Mouse (Mus musculus): ENCODE measurements at regions not wholly inside any gene's neighbourhood (a gene's known extent, or its start where the extent isn't known, plus 50 kb on each side); places are given as distances from the start of the nearest gene placed in this dataset.

DNA sequence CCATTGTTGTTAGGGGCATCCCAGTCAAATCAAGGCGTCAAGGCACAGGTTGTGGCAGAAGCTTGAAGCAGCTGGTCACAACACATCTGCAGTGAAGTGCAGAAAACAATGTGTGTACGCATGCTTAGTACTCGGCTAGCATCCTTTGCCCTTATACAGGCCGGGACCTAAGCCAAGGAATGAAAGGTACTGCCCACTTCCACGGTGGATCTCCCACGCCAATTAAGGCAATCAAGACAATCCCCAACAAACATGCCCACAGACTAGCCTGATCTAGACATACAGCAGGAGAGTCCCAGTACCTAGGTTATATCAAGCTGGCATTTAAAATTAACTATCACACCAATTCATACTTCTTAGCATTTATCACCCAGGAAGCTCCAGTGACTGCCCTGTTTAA lies 227.5 kb upstream of the Cxcr4 start:
- Histone ChIP-seq H3K4me3 (ENCODE audit: insufficient read depth, low read length) (no peak overlapping the region), H3K4me1 (ENCODE audit: control insufficient read depth, insufficient read depth, low read length) (0 out of 2 replicates have a peak, but pooled peaks cover 2% of the 10 kb centered on the region), H3K27ac (ENCODE audit: insufficient read depth, low read length) (no peak overlapping the region)
- no peak for TF ChIP-seq CTCF (IDR thresholded peaks at IDR 0.05; ENCODE audit: borderline replicate concordance, insufficient read depth, low read length)
- TF ChIP-seq POLR2A (IDR thresholded peaks at IDR 0.05; ENCODE audit: low read depth, low read length) = no peak

DNA sequence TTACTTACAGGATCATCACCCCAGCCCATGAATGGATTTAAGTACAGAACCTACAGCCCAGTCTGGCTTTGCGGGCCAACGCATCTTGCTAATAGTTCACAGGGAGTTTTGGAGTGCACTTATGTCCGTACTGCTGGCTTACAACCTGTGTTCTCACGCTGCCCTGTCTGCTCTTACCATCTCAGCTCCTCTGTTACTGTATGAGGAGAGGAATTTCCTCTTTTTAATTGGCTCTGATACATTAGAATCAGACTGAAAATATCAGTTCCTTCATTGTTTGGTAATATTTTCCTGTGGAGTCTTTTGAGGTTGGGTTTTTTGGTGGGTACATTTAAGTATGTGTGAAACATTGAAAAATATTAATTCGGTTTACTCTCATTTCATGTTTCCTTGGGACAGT lies 221.3 kb upstream of the Cxcr4 start:
- no peak overlapping the region for H3K4me3 ChIP-seq (ENCODE audit: insufficient read depth, low read length)
- H3K4me1 ChIP-seq (ENCODE audit: control insufficient read depth, insufficient read depth, low read length) = no peaks in the 10 kb centered on the region
- no peak for TF ChIP-seq CTCF (IDR thresholded peaks at IDR 0.05; ENCODE audit: borderline replicate concordance, insufficient read depth, low read length)
- TF ChIP-seq POLR2A (IDR thresholded peaks at IDR 0.05; ENCODE audit: low read depth, low read length) = no peak

DNA sequence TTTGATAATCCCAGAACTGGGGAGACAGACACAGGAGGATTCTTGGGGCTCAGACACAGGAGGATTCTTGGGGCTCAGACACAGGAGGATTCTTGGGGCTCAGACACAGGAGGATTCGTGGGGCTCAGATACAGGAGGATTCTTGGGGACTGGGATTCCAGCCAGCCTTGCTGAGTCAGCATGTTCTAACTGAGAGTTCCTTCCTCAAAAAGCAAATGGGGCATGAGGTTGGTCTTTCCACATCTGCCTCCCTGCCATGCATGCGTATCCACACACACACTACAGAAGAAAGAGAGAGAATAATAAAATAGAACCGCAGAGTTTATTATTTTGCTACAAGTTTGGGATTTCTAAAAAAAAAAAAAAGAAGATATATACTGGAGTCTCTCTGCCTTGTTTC lies 218.8 kb upstream of the Cxcr4 start:
- Histone ChIP-seq H3K4me3 (ENCODE audit: insufficient read depth, low read length) (no peak overlapping the region), H3K27ac (ENCODE audit: insufficient read depth, low read length) (no peak overlapping the region), H3K4me1 (ENCODE audit: control insufficient read depth, insufficient read depth, low read length) (no peaks in the 10 kb centered on the region)
- TF ChIP-seq POLR2A (IDR thresholded peaks at IDR 0.05; ENCODE audit: low read depth, low read length) (no peak), CTCF (IDR thresholded peaks at IDR 0.05; ENCODE audit: borderline replicate concordance, insufficient read depth, low read length) (no peak)

More for the DNA sequence above, 221.3 kb upstream of the Cxcr4 start:
- H3K27ac ChIP-seq (ENCODE audit: insufficient read depth, low read length) = no peak overlapping the region

DNA sequence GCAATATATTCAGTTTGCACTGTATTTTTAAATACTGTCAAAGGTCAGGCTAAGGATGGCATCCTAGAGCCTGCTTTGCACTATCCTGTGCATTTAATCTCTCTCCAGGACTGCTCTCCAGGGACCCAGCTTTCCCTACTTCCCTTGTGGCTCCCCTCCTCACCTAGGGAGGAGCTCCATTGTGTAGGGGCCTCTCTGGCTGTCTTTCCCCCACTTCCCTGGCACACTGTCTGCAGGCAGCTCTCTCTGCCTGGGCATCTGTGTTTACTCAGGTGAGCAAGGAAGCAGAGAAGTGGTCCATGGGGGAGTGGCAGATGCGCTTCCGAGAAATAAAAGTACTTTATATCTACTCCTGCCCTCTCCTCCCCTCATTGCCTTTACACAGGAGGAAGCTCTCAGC lies 218.0 kb upstream of the Cxcr4 start:
- Histone ChIP-seq H3K4me3 (ENCODE audit: insufficient read depth, low read length) (no peak overlapping the region), H3K27ac (ENCODE audit: insufficient read depth, low read length) (no peak overlapping the region), H3K4me1 (ENCODE audit: control insufficient read depth, insufficient read depth, low read length) (no peaks in the 10 kb centered on the region)
- TF ChIP-seq POLR2A (IDR thresholded peaks at IDR 0.05; ENCODE audit: low read depth, low read length) = no peak
- no peak for TF ChIP-seq CTCF (IDR thresholded peaks at IDR 0.05; ENCODE audit: borderline replicate concordance, insufficient read depth, low read length)

DNA sequence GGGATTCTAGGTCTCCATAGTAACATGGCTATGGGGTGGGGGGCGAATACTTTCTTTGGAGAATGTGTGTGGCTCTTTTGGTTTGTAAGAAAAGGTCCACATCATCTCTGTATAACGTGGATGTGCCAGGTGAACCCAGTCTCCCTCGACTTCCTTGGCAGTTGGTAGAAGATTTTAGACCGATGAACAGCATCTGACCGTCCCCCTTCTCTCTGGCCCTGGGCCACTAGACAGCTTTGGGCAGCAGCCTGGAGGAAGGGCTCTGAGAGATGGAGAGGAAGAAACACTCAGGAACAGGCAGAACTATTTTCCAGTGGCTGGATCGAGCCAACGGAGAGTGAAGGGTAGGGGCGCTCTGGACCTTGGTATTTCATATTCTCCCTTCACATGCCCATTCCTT lies 217.5 kb upstream of the Cxcr4 start:
- no peaks in the 10 kb centered on the region for H3K4me1 ChIP-seq (ENCODE audit: control insufficient read depth, insufficient read depth, low read length)
- no peak overlapping the region for H3K4me3 ChIP-seq (ENCODE audit: insufficient read depth, low read length)
- H3K27ac ChIP-seq (ENCODE audit: insufficient read depth, low read length) = no peak overlapping the region
- TF ChIP-seq POLR2A (IDR thresholded peaks at IDR 0.05; ENCODE audit: low read depth, low read length) (no peak), CTCF (IDR thresholded peaks at IDR 0.05; ENCODE audit: borderline replicate concordance, insufficient read depth, low read length) (no peak)

DNA sequence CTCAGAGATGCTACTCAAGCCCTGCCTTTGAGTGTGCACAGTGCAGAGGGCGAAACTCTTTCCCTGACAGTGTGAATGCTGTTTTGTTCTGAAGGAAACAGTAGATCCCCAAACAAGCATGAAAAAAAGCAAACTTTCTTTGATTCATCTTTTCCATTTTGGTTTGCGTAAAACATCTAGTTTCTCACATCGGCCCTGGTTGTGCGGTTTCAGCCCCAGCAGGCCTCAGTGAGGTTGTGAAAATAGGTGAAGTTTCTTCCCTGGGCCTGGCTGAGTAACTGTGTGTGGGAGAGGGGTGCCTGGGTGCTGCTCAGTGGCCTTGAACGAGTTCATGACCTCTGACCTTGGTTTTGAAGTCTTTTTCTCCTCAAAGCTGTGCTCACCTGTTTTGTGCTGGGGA lies 216.5 kb upstream of the Cxcr4 start:
- Histone ChIP-seq H3K4me1 (ENCODE audit: control insufficient read depth, insufficient read depth, low read length) (no peaks in the 10 kb centered on the region), H3K4me3 (ENCODE audit: insufficient read depth, low read length) (no peak overlapping the region), H3K27ac (ENCODE audit: insufficient read depth, low read length) (no peak overlapping the region)
- no peak for TF ChIP-seq CTCF (IDR thresholded peaks at IDR 0.05; ENCODE audit: borderline replicate concordance, insufficient read depth, low read length)

DNA sequence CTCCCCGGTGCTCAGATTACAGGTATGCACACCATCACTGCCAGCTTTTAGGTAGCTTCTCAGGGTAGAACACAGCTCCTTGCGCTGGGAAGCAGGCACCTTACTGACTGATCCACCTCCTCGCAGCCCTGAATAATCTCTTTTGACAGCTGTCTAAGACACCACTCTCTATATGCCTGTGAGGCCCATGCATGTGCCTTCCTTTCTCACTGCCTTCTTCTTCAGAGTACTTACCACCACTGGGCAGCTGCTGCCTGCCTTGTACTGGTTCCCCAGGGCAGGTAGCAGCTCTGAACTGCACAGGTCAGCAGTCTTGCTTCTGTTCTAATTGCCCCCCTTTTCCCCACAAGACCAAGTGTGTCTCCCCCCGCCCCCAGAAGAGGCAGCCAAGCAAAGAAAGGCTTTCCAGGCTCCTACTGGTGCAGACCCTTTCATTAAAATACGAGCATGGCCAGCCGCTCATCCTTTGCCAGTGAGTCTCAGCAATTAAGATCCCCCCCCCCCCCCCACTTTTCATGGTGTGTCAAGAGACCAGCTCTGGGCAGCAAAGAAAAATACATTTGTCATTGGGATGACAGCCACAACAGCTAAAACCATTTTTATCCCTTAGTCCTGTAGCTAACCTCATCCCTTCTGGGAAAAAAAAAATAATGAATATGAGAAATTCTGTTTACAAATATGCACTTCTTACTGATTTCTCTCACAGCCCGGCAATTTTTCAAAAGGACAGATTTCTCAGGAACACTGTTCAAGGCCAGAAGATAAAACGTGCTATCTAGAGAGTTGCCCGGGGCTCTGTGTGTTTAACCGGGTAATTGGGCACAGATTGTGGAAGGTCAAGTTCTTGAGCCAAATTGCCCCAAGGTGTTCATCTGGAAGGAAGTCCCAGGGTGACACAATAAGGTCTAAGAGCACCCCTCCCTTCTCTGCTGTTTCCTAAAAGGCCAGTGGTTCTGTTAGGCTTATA lies 213.9 kb upstream of the Cxcr4 start:
- Histone ChIP-seq H3K4me3 (ENCODE audit: insufficient read depth, low read length) (no peak overlapping the region), H3K4me1 (ENCODE audit: control insufficient read depth, insufficient read depth, low read length) (no peaks in the 10 kb centered on the region), H3K27ac (ENCODE audit: insufficient read depth, low read length) (no peak overlapping the region)
- no peak for TF ChIP-seq CTCF (IDR thresholded peaks at IDR 0.05; ENCODE audit: borderline replicate concordance, insufficient read depth, low read length)
- TF ChIP-seq POLR2A (IDR thresholded peaks at IDR 0.05; ENCODE audit: low read depth, low read length) = no peak

DNA sequence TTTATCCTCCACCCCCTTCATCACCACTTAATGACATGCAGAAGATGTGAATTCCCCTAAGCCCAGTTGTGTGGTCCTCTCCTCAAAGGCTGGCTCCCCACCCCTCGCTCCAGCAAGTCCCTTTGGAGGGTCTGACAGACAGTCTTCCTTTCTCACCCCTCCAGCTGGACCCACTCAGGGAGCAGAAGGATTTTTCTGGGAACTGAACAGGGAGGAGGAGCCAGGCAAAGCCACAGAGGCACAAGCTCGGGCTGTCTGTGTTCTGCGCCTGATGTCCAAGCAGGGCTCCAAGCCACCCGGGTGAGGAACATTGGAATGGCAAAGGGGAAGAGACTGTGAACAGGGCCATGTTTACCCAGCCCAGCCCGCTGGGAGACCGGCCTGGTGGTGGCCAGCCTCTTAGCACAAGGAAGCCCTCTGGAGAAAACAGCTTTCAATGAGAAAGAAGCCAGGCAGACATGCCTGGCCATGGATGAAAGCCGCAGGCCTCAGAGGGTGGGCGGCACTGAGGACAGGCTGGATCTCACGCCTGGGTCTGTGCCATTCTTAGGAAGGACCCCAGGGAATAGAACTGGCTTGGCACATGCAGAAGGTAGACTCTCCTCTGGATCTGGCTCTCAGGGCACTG lies 211.5 kb upstream of the Cxcr4 start:
- no peak for TF ChIP-seq POLR2A (IDR thresholded peaks at IDR 0.05; ENCODE audit: low read depth, low read length)
- Histone ChIP-seq H3K27ac (ENCODE audit: insufficient read depth, low read length) (no peak overlapping the region), H3K4me3 (ENCODE audit: insufficient read depth, low read length) (no peak overlapping the region), H3K4me1 (ENCODE audit: control insufficient read depth, insufficient read depth, low read length) (no peaks in the 10 kb centered on the region)

DNA sequence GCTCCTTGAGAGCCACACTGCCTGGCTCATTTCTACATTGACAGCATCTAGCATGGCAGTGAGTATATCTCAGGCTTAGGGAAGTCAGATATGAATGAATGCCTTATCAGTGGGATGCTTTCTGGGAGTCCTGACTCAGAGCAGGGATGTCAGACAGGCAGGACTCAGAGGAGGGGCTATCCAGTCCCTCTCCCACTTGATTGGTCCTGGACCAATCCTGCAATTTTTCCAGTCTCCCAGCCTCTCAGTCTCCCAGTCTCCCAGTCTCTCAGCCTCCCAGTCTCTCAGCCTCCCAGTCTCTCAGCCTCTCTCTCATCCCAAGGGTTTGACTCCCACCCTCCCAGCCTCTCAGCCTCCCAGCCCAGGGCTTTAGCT lies 211.0 kb upstream of the Cxcr4 start:
- no peak overlapping the region for H3K27ac ChIP-seq (ENCODE audit: insufficient read depth, low read length)

DNA sequence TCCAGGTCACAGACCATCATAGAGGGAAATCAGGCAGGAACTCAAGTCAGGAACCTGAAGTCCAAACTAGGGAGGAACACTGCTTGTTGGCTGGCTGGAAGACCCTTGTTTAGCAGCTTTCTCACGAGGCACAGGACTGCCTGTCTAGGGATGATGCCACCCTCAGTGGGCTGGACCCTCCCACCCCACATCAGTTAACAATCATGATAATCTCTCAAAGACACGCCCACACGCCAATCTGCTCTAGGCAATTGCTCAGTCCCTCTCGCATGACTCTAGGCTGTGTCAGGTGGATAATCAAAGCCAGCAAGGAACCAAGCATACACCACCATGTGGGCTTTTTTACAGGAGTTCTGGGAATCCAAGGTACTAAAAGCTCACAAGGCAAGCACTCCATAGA lies 206.6 kb upstream of the Cxcr4 start:
- no peaks in the 10 kb centered on the region for H3K4me1 ChIP-seq (ENCODE audit: control insufficient read depth, insufficient read depth, low read length)
- no peak overlapping the region for H3K4me3 ChIP-seq (ENCODE audit: insufficient read depth, low read length)
- H3K27ac ChIP-seq (ENCODE audit: insufficient read depth, low read length) = no peak overlapping the region
- TF ChIP-seq CTCF (IDR thresholded peaks at IDR 0.05; ENCODE audit: borderline replicate concordance, insufficient read depth, low read length) (no peak), POLR2A (IDR thresholded peaks at IDR 0.05; ENCODE audit: low read depth, low read length) (no peak)

More for the DNA sequence above, 211.0 kb upstream of the Cxcr4 start:
- TF ChIP-seq CTCF (IDR thresholded peaks at IDR 0.05; ENCODE audit: borderline replicate concordance, insufficient read depth, low read length) (no peak), POLR2A (IDR thresholded peaks at IDR 0.05; ENCODE audit: low read depth, low read length) (no peak)
- no peak overlapping the region for H3K4me3 ChIP-seq (ENCODE audit: insufficient read depth, low read length)
- H3K4me1 ChIP-seq (ENCODE audit: control insufficient read depth, insufficient read depth, low read length) = no peaks in the 10 kb centered on the region
